Mouse (Mus musculus): ENCODE measurements around the gene Slc37a1. TPM values are rescaled to one million over a fixed set of nuclear protein-coding genes. Genes with fewer than 3 reads are reported as not detected.
A peak's percentile ranks its signal among the peaks of the same experiment; 100 is the strongest.

The Slc37a1 gene
- total RNA-seq, 1 experiment from 2014 or later: 15.5 TPM

- no peak for DNase-seq
Observed at GRCm38 (mm10) chr17:31318906-31319767, 32.5 kb downstream of the Slc37a1 start.

- DNase-seq: no peak
Observed at GRCm38 (mm10) chr17:31321425-31321824, 34.8 kb downstream of the Slc37a1 start.

- DNase-seq: no peak
Observed at GRCm38 (mm10) chr17:31322446-31322845, 35.9 kb downstream of the Slc37a1 start.

GRCm38 (mm10) chr17:31323379-31323778 is 36.8 kb downstream of the Slc37a1 start:
- no peak for DNase-seq

GRCm38 (mm10) chr17:31324227-31324626 is 37.6 kb downstream of the Slc37a1 start:
- no peak for DNase-seq

- DNase-seq: peak; percentile 45
Observed at GRCm38 (mm10) chr17:31325451-31326219, 39.0 kb downstream of the Slc37a1 start.

GRCm38 (mm10) chr17:31326220-31326852 is 39.7 kb downstream of the Slc37a1 start:
- no peak for DNase-seq

GRCm38 (mm10) chr17:31328466-31328865 is 41.9 kb downstream of the Slc37a1 start:
- no peak for DNase-seq

GRCm38 (mm10) chr17:31330622-31331021 is 44.0 kb downstream of the Slc37a1 start:
- DNase-seq: peak; percentile 66

- DNase-seq: no peak
Observed at GRCm38 (mm10) chr17:31331273-31331672, 44.7 kb downstream of the Slc37a1 start.

- DNase-seq: no peak
Observed at GRCm38 (mm10) chr17:31331920-31332319, 45.3 kb downstream of the Slc37a1 start.

- no peak for DNase-seq
Observed at GRCm38 (mm10) chr17:31332333-31332732, 45.7 kb downstream of the Slc37a1 start.

GRCm38 (mm10) chr17:31334509-31335260 is 48.1 kb downstream of the Slc37a1 start:
- no peak for DNase-seq

- no peak for DNase-seq
Observed at GRCm38 (mm10) chr17:31335344-31336080, 48.9 kb downstream of the Slc37a1 start.

- DNase-seq: no peak
Observed at GRCm38 (mm10) chr17:31339769-31340168, 53.2 kb downstream of the Slc37a1 start.

- DNase-seq: no peak
Observed at GRCm38 (mm10) chr17:31342191-31342590, 55.6 kb downstream of the Slc37a1 start.

GRCm38 (mm10) chr17:31344172-31344801 is 57.7 kb downstream of the Slc37a1 start:
- DNase-seq: peak; percentile 84

- no peak for DNase-seq
Observed at GRCm38 (mm10) chr17:31344816-31345215, 58.2 kb downstream of the Slc37a1 start.

GRCm38 (mm10) chr17:31348129-31348528 is 61.5 kb downstream of the Slc37a1 start:
- DNase-seq: no peak

- no peak for DNase-seq
Observed at GRCm38 (mm10) chr17:31349388-31349787, 62.8 kb downstream of the Slc37a1 start.

GRCm38 (mm10) chr17:31351984-31352383 is 65.4 kb downstream of the Slc37a1 start:
- no peak for DNase-seq

Data from adrenal gland, postnatal 25 days (tissue).